Mouse (Mus musculus) left cerebral cortex, adult 18-20 months (tissue): Measurements from ENCODE around the gene 4930539E08Rik. TPM values are rescaled to one million over a fixed set of nuclear protein-coding genes. Genes with fewer than 3 reads are reported as not detected.

Experiments used
- DNase-seq, 2 experiments: peaks; one replicate each; pipeline ENCODE4 v3.0.0; 2021 to 2022; ENCODE audit warnings: low spot score in 2 of 2, mixed read lengths in 1 of 2
- total RNA-seq, 2 experiments: library from RNA; stranded (reverse); gene quantifications; 2 replicates each; pipeline ENCODE4 v1.2.3; 2021

The 4930539E08Rik gene
- total RNA-seq, 2 experiments from 2014 or later = 8.6 to 10.7 TPM

- no peak for DNase-seq
Measured at GRCm38 (mm10) chr17:28898249-28898648, 16.9 kb downstream of the 4930539E08Rik start.

- DNase-seq = no peak
Measured at GRCm38 (mm10) chr17:28897817-28898216, 17.3 kb downstream of the 4930539E08Rik start.

DNA sequence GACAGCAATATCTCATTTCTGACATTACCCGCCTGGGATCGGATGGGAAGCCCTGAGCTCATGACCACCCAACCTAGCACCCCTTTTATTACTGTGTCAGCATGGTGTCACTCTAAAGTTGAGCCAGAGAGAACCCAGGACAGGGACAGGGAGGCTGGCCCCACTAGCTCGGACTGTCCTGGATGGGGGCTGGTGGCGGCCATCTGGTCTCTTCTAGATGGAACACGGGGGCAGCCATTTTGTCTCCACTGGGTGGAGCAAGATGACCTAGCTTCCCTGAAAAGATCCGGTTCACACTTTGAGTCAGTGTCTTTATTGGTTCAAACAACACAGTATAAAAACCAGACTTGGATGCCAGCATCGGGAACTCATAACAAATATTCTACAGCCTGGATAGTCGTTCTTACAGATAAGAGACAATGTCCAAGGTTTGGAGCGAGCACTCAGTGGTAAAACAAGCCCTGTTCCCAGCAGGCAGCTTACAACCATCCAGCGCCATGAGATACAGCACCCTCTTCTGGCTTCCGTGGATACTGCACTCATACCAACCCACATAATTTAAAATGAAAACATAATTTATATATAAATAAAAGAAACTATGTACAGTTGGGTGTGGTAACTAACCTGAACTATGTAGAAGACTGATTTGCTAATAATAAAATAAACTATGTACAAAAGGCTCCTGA is 18.9 kb downstream of the 4930539E08Rik start:
- no peak for DNase-seq

DNA sequence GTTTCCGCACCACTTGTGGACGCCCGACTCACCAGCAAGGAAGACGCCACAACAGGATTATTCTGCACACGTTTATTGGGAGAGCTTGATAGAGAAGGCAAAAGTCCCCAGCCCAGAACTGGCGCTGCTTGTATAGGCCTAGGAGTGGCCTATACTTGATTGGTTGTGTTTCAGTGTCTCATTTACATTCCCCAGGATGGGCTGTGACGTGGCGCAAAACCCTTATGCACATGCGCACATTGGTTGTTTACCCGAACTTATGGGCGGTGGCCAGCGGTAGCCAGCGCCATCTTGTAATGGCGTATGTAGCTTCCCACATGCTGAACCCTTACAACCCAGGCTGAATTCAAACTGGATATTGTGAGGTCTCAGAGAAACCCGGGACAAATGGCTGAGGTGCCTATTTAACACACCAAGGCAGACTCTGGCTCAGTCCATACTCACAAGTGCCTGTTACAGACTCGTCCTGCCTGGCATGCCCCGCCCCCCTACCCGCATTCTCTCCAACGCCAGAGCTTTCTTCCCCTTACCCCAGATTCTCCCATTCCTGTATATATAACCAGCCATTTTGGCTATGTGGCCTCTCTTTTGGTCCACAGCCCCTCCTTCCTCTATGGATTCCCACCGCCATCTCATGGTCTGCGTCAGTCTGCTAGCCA is 19.8 kb downstream of the 4930539E08Rik start:
- no peak for DNase-seq

DNA sequence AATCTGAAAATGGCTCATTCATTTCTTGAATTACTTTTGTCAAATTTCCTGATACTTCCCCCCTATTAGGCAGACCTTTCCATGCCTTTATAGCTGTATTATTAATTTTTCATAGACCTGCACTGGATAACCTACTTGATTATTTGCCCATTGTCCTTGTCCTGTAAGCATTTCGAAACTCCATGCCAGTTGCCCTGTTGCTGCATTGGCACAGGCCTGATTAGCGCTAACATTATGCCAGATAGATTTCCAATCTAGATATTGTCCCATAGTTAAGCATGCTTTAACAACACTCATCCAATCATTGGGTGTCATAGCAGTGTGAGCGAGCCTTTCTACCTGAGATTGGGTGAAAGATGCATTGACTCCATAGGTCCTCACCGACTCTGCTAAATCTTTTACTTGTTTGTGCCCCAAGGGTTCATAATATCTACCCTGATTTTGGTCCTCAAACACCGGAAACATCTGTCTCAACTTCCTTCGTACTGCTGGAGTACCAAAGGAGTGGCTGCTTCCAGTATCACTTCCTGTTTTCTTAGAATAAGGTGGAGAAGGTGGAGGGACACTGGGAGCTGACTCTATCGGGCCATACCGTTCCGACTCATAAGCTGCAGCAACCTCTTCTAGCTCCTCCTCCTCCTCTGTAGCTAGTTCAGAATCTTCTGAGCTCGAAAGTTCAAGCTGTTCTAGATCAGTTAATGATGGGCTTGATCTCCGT is 20.9 kb downstream of the 4930539E08Rik start:
- no peak for DNase-seq

DNA sequence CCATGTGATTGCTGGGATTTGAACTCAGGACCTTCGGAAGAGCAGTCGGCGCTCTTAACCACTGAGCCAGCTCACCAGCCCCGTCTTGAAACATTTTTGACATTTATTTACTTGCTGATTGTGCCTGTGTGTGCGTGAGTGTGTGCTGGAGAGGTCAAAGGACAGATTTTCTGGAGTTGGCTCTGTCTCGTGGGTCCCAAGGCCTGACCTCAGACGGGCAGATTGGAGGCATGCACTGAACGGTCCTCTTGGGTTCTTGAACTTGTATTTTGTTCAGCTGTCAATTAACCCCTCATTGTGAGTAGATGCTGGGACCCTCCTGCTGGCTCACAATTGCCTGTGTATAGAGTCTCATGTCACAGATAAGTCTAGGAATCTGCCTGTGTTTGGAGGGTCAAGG is 28.9 kb downstream of the 4930539E08Rik start:
- no peak for DNase-seq

GRCm38 (mm10) chr17:28885231-28885630 is 29.9 kb downstream of the 4930539E08Rik start:
- DNase-seq = no peak

GRCm38 (mm10) chr17:28883941-28884516 is 31.1 kb downstream of the 4930539E08Rik start:
- DNase-seq = no peak

GRCm38 (mm10) chr17:28882810-28883209 is 32.3 kb downstream of the 4930539E08Rik start:
- no peak for DNase-seq

DNA sequence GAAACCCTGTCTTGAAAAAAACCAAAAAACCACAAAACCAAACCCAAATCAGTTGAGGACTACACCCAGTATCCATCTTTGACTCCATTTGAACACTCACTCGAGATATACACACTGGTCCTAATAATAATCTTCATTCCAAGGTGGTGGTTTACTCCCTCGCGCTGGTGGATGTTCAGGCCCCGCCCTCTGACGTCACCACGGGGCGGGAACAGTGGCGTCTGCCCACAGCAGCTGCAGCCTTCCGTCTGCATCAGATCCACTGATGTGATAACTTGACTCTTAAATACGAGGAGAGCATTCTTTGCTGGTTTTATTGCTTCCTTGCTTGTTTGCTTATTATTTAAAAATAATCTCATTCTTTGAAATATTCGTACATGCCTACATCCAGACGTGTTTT is 32.8 kb downstream of the 4930539E08Rik start:
- DNase-seq = peak; percentile 49 to 64

- peak; percentile 78 to 82 for DNase-seq
Measured at GRCm38 (mm10) chr17:28879931-28880391, 35.2 kb downstream of the 4930539E08Rik start.

DNA sequence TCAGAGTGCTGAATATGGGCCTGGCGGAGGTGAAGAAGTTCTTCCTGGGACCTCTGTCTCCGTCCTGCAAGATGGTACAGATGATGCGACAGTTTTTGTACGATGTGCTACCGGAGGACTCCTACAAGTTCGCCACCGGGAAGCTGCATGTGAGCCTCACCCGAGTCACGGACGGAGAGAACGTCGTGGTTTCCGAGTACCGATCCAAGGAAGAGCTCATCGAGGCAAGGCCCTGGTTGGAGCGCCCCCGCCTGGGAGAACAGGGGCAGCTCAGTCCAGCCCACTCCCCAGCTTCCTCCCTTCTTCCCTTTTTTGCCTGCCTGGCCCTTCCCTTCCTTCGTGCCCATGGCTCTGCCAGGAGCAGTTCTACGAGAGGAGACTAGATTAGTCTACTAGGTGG is 38.3 kb downstream of the 4930539E08Rik start:
- peak; percentile 40 to 46 for DNase-seq

DNA sequence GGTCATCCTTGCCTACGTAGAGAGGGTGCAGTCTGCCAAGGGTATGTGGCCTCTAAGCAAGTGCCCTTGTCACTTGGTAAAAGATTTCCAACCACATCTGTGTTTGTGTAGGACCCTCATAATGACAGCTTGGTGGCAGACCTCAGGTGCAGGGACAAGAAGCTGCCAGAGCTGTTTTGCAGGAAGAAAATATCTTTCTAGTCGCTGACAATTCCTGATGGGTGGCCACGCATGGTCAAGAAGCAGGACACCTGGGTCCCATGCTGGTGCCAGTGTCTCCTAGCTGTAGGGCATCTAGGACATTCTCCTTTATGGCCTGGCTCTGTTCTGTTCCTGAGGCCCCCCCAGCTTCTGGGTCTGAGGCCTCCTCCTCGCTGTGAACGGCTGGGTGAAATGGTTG is 38.8 kb downstream of the 4930539E08Rik start:
- no peak for DNase-seq

- peak; percentile 69 to 80 for DNase-seq
Measured at GRCm38 (mm10) chr17:28875316-28875715, 39.8 kb downstream of the 4930539E08Rik start.

GRCm38 (mm10) chr17:28874825-28875224 is 40.3 kb downstream of the 4930539E08Rik start:
- no peak for DNase-seq

DNA sequence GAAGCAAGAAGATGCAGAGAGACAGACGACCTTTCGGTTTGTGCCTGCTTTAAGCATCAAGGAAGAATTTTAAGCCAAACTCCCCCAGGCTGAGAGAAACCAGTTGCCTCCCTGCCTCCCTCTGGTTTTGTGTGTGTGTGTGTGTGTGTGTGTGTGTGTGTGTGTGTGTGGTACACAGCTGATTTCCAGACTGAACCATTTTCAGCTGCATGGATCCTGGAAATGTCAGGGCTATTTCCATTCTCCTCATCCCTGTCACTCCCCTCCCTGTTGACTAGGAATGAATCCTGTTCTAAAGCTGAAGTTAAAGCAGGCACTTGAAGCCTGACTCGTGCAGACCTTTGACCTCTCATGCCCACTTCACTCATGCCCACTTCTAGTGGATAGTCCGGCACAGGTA is 40.9 kb downstream of the 4930539E08Rik start:
- DNase-seq = peak; percentile 24 to 48

DNA sequence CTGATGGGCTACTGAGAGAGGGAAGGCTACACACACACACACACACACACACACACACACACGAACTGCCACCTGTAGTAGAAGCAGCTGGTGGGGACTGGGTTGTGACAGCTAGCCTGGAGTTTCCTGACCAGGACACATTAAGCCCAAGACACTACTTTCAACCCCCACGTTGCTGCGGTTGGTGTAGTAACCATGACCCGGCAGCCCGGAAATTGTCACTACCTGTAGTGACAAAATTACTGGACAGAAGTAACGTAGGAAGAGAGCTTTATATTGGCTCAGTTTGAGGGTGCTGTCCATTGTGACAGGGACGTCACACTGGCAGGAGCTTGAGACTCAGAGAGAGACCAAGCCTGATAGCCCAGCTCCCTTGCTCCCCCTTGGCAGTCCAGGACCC is 42.8 kb downstream of the 4930539E08Rik start:
- DNase-seq = no peak

DNA sequence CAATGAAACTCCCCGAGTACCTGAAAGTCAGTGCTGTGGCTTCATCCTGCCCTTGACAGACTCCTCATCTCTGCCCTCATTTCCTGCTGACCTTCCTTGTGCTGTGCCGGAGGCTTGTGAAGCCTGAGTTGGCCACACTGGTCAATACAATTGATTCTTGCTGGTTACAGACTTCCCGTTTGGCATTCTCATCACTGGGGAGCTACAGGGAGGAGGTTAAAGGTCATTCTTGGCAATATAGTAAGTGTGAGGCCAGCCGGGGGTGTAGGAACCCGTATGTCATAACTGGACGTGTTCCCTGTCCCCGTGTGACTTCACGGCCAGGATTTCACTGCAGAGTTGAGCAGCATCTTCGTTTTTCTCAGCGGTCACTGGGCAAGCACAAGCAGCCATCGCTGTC is 43.3 kb downstream of the 4930539E08Rik start:
- no peak for DNase-seq

GRCm38 (mm10) chr17:28870435-28870834 is 44.7 kb downstream of the 4930539E08Rik start:
- DNase-seq = no peak

DNA sequence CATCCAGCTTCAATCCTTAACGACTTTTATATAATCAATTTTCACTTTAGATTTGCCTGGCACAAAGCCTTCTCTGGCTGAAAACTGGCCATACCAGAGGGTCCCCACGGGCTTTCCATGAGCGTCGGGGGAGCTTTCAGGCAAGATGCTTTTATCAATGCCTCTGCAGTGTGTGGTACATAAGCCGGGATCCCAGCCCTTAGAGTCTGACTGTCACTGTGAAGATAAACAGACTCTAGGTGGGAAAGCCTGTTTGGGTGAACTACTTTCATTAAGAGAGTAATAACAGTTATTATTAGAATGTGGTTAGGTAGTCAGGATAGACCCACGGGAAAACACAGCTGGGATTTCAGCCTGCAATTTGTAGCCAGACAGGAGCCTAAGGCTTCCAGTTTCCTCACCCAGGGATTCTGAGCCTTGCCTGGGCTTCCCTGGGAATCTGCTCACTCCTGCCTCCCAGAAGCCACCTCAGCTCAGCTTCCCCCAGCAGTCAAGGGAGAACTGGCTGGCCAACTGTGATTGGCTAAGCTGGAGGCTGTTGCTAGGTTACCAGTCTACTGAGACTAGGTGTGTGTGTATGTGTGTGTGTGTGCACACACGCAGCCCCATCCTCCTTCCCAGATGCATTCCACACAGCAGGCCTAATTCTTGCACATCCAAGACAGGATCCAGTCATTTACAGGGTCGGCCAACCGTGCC is 45.6 kb downstream of the 4930539E08Rik start:
- peak; percentile 64 to 78 for DNase-seq

- no peak for DNase-seq
Measured at GRCm38 (mm10) chr17:28867381-28867780, 47.7 kb downstream of the 4930539E08Rik start.
